Mouse (Mus musculus): ENCODE results near the gene Il17re. TPM values are rescaled to one million over a fixed set of nuclear protein-coding genes. Genes with fewer than 3 reads are reported as not detected.

The Il17re gene
- polyA plus RNA-seq, 1 experiment = not detected

- Histone ChIP-seq H3K36me3 (ENCODE audit: control insufficient read depth, insufficient read depth) (no peaks in the 10 kb centered on the region), H3K27me3 (ENCODE audit: control insufficient read depth, insufficient read depth, insufficient read length) (peaks cover 5% of the 10 kb centered on the region), H3K79me3 (ENCODE audit: low read depth) (no peaks in the 10 kb centered on the region), H3ac (ENCODE audit: control insufficient read depth, insufficient read length, low read depth) (no peak within 1 kb of the TSS), H3K4me3 (ENCODE audit: insufficient read depth, poor library complexity, severe bottlenecking) (no peak within 1 kb of the TSS), H3K79me2 (ENCODE audit: control insufficient read depth, insufficient read depth) (no peaks in the 10 kb centered on the region)
- TF ChIP-seq FOSL1 (IDR thresholded peaks at IDR 0.05; ENCODE audit: insufficient read depth, low read length, poor library complexity, severe bottlenecking) (no peak), CEBPB (IDR thresholded peaks at IDR 0.05; ENCODE audit: low read depth) (no peak), MAX (IDR thresholded peaks at IDR 0.05) (no peak), MYOD1 (IDR thresholded peaks at IDR 0.05; ENCODE audit: control insufficient read depth, insufficient read length, low read depth) (no peak), MYOG (IDR thresholded peaks at IDR 0.05; ENCODE audit: control insufficient read depth, extremely low read depth, insufficient read length) (no peak), USF1 (IDR thresholded peaks at IDR 0.05; ENCODE audit: low read depth) (no peak), CTCF (IDR thresholded peaks at IDR 0.05; ENCODE audit: control insufficient read depth, insufficient read depth, insufficient read length) (no peak)
These were observed 43.3 kb downstream of the Il17re start, which contains the start of gene Prrt3 for GRCm38 (mm10) chr6:113501388-113502084. TSS of gene Prrt3 (minus strand) at chr6:113501931.

GRCm38 (mm10) chr6:113502801-113503200 lies 44.5 kb downstream of the Il17re start:
- peaks cover 5% of the 10 kb centered on the region for H3K27me3 ChIP-seq (ENCODE audit: control insufficient read depth, insufficient read depth, insufficient read length)
- no peaks in the 10 kb centered on the region for H3K79me2 ChIP-seq (ENCODE audit: control insufficient read depth, insufficient read depth)
- TF ChIP-seq MYOD1 (IDR thresholded peaks at IDR 0.05; ENCODE audit: control insufficient read depth, insufficient read length, low read depth) (no peak), MYOG (IDR thresholded peaks at IDR 0.05; ENCODE audit: control insufficient read depth, extremely low read depth, insufficient read length) (no peak), USF1 (IDR thresholded peaks at IDR 0.05; ENCODE audit: low read depth) (no peak), CEBPB (IDR thresholded peaks at IDR 0.05; ENCODE audit: low read depth) (no peak), FOSL1 (IDR thresholded peaks at IDR 0.05; ENCODE audit: insufficient read depth, low read length, poor library complexity, severe bottlenecking) (no peak), MAX (IDR thresholded peaks at IDR 0.05) (no peak), CTCF (IDR thresholded peaks at IDR 0.05; ENCODE audit: control insufficient read depth, insufficient read depth, insufficient read length) (no peak)
- H3K79me3 ChIP-seq (ENCODE audit: low read depth) = no peaks in the 10 kb centered on the region
- H3K4me3 ChIP-seq (ENCODE audit: insufficient read depth, poor library complexity, severe bottlenecking) = no peak overlapping the region
- no peak overlapping the region for H3ac ChIP-seq (ENCODE audit: control insufficient read depth, insufficient read length, low read depth)
- no peaks in the 10 kb centered on the region for H3K36me3 ChIP-seq (ENCODE audit: control insufficient read depth, insufficient read depth)

GRCm38 (mm10) chr6:113505689-113506088 lies 47.4 kb downstream of the Il17re start:
- no peaks in the 10 kb centered on the region for H3K79me3 ChIP-seq (ENCODE audit: low read depth)
- no peak overlapping the region for H3ac ChIP-seq (ENCODE audit: control insufficient read depth, insufficient read length, low read depth)
- peaks cover 5% of the 10 kb centered on the region for H3K27me3 ChIP-seq (ENCODE audit: control insufficient read depth, insufficient read depth, insufficient read length)
- H3K36me3 ChIP-seq (ENCODE audit: control insufficient read depth, insufficient read depth) = no peaks in the 10 kb centered on the region
- TF ChIP-seq CTCF (IDR thresholded peaks at IDR 0.05; ENCODE audit: control insufficient read depth, insufficient read depth, insufficient read length) (no peak), MAX (IDR thresholded peaks at IDR 0.05) (no peak), MYOD1 (IDR thresholded peaks at IDR 0.05; ENCODE audit: control insufficient read depth, insufficient read length, low read depth) (no peak), CEBPB (IDR thresholded peaks at IDR 0.05; ENCODE audit: low read depth) (no peak), FOSL1 (IDR thresholded peaks at IDR 0.05; ENCODE audit: insufficient read depth, low read length, poor library complexity, severe bottlenecking) (no peak), USF1 (IDR thresholded peaks at IDR 0.05; ENCODE audit: low read depth) (no peak), MYOG (IDR thresholded peaks at IDR 0.05; ENCODE audit: control insufficient read depth, extremely low read depth, insufficient read length) (no peak)
- H3K4me3 ChIP-seq (ENCODE audit: insufficient read depth, poor library complexity, severe bottlenecking) = no peak overlapping the region
- no peaks in the 10 kb centered on the region for H3K79me2 ChIP-seq (ENCODE audit: control insufficient read depth, insufficient read depth)

GRCm38 (mm10) chr6:113507130-113507529 lies 48.8 kb downstream of the Il17re start:
- Histone ChIP-seq H3ac (ENCODE audit: control insufficient read depth, insufficient read length, low read depth) (no peak overlapping the region), H3K27me3 (ENCODE audit: control insufficient read depth, insufficient read depth, insufficient read length) (no peaks in the 10 kb centered on the region), H3K79me3 (ENCODE audit: low read depth) (no peaks in the 10 kb centered on the region), H3K36me3 (ENCODE audit: control insufficient read depth, insufficient read depth) (no peaks in the 10 kb centered on the region), H3K79me2 (ENCODE audit: control insufficient read depth, insufficient read depth) (no peaks in the 10 kb centered on the region), H3K4me3 (ENCODE audit: insufficient read depth, poor library complexity, severe bottlenecking) (no peak overlapping the region)
- TF ChIP-seq CTCF (IDR thresholded peaks at IDR 0.05; ENCODE audit: control insufficient read depth, insufficient read depth, insufficient read length) (no peak), MAX (IDR thresholded peaks at IDR 0.05) (no peak), FOSL1 (IDR thresholded peaks at IDR 0.05; ENCODE audit: insufficient read depth, low read length, poor library complexity, severe bottlenecking) (no peak)

GRCm38 (mm10) chr6:113508272-113508946 lies 50.1 kb downstream of the Il17re start:
- H3K4me3 ChIP-seq (ENCODE audit: insufficient read depth, poor library complexity, severe bottlenecking) = no peak overlapping the region
- no peaks in the 10 kb centered on the region for H3K79me2 ChIP-seq (ENCODE audit: control insufficient read depth, insufficient read depth)
- H3K79me3 ChIP-seq (ENCODE audit: low read depth) = no peaks in the 10 kb centered on the region
- H3ac ChIP-seq (ENCODE audit: control insufficient read depth, insufficient read length, low read depth) = no peak overlapping the region
- TF ChIP-seq MYOD1 (IDR thresholded peaks at IDR 0.05; ENCODE audit: control insufficient read depth, insufficient read length, low read depth) = peak; percentile 76
- TF ChIP-seq FOSL1 (IDR thresholded peaks at IDR 0.05; ENCODE audit: insufficient read depth, low read length, poor library complexity, severe bottlenecking) = no peak
- no peak for TF ChIP-seq MYOG (IDR thresholded peaks at IDR 0.05; ENCODE audit: control insufficient read depth, extremely low read depth, insufficient read length)
- H3K27me3 ChIP-seq (ENCODE audit: control insufficient read depth, insufficient read depth, insufficient read length) = no peaks in the 10 kb centered on the region
- no peaks in the 10 kb centered on the region for H3K36me3 ChIP-seq (ENCODE audit: control insufficient read depth, insufficient read depth)
